ENCODE assay signal across 10 mouse cellular contexts in the genomic region with DNA sequence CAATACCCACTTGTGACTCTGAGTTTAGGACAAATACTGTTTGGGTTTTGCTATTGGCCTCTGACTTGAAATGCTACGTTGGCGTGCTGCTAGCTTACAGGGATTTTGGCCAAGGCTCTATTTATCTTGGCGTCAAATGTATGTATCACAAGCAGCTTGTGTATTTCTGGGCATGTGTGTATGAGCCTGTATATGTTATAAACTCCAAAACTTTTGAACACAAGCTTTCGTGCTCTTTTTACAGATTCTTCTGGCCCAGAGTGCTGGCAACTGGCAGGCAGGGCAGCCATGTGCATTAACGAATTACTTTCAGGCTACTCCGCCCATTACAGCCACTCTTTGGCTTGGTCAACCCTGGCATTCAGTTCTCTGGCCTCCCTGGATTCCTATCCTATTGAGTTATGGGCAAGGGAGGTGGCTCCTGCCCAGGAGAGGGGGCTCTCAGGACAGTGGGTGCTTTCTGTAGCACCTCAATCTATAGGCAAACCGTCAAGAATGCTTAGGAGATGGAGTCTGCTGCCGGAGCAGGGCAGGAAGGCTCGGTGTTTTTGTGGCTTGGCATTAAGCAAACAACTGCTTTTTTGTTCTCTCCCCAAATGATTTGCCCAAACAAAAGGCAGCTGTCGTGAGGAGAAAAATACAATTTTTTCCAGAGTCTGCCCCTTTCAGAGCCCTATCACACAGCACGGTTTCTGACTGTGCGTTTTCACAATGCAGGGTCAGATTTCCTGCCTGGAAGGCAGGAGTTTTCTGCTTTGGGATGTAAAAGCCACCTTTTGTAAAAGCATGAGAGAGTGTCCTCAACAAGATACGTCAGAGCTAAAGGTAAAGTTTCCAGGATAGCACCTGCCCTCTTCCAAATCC.
A peak's percentile ranks its signal among the peaks of the same experiment; 100 is the strongest.
DNase-seq lines count a peak whose midpoint lies in the region; ATAC-seq and TF ChIP-seq lines count a peak whose summit lies in the region.
"Had no signal": no experiment of that assay in that cellular context is flagged by ENCODE, and none has a peak within 500 bp of the region (broad histone marks: within the 10 kb centered on the region; RNA-seq: fewer than 3 reads in every experiment).

No protein-coding gene starts in this region.

- TF ChIP-seq CTCF in heart, adult 2 months (IDR thresholded peaks at IDR 0.05): no peak
- no peak for TF ChIP-seq CTCF in midbrain, postnatal 0 days (IDR thresholded peaks at IDR 0.05)

- TF ChIP-seq POLR2A in heart, adult 2 months (IDR thresholded peaks at IDR 0.05; ENCODE audit: insufficient read depth, low read depth, low read length): no peak

- no peaks in the 10 kb centered on the region for H3K36me3 ChIP-seq in heart, adult 2 months (ENCODE audit: control insufficient read depth, insufficient read depth, low read length)
- no peaks in the 10 kb centered on the region for H3K36me3 ChIP-seq in midbrain, embryonic 10.5 days
- no peaks in the 10 kb centered on the region for H3K36me3 ChIP-seq in midbrain, postnatal 0 days (ENCODE audit: insufficient read depth, low read length)
- no peaks in the 10 kb centered on the region for H3K36me3 ChIP-seq in forebrain, embryonic 13.5 days (ENCODE audit: poor library complexity, severe bottlenecking)

- H3K27ac ChIP-seq in heart, adult 2 months: no peak overlapping the region
- H3K27ac ChIP-seq in midbrain, embryonic 10.5 days (replicated peaks): 0 out of 2 replicates have a peak overlapping the region, but pooled peaks have one; percentile 1
- H3K27ac ChIP-seq in midbrain, postnatal 0 days (ENCODE audit: low read depth, low read length): no peak overlapping the region
- H3K27ac ChIP-seq in forebrain, embryonic 13.5 days: no peak overlapping the region
- H3K27ac ChIP-seq: gastrocnemius, adult 2 months had no signal

- peak; percentile 36 to 39 for DNase-seq in heart, postnatal 10 days
- no peak for DNase-seq in heart, adult 2 months
- DNase-seq in midbrain, embryonic 10.5 days (ENCODE audit: low spot score): no peak
- DNase-seq in midbrain, postnatal 0 days (ENCODE audit: low spot score): no peak
- DNase-seq in ovary, postnatal 14 days (ENCODE audit: low spot score): no peak
- DNase-seq in frontal cortex, postnatal 14 days (ENCODE audit: low spot score in 2 of 2): no peak
- no peak for DNase-seq in layer of hippocampus, postnatal 25 days (ENCODE audit: extremely low spot score in 1 of 2, low spot score in 1 of 2)
- DNase-seq: gastrocnemius, adult 2 months; retina, postnatal 1 day had no signal

- no peaks in the 10 kb centered on the region for H3K9me3 ChIP-seq in midbrain, embryonic 10.5 days (replicated peaks)
- no peaks in the 10 kb centered on the region for H3K9me3 ChIP-seq in midbrain, postnatal 0 days (ENCODE audit: low read length)
- H3K9me3 ChIP-seq in forebrain, embryonic 13.5 days (replicated peaks): no peaks in the 10 kb centered on the region

- 56% methylated on average over 13 of the region's 13 CpGs for whole genome bisulfite sequencing in heart, adult 2 months
- 57% methylated on average over 13 of the region's 13 CpGs for WGBS in midbrain, embryonic 10.5 days
- 54% methylated on average over 13 of the region's 13 CpGs for WGBS in midbrain, postnatal 0 days
- 34% methylated on average over 13 of the region's 13 CpGs for WGBS in forebrain, embryonic 13.5 days

- no peaks in the 10 kb centered on the region for H3K79me2 ChIP-seq in heart, adult 2 months (replicated peaks; ENCODE audit: control insufficient read depth, insufficient read depth, low read length)

- intact Hi-C loops in heart, postnatal 10 days (cut with DNase I): no loop called here
- intact Hi-C loops in heart, adult 2 months (cut with DNase I): no loop called here

- no peak overlapping the region for H3K4me3 ChIP-seq in heart, adult 2 months
- no peak overlapping the region for H3K4me3 ChIP-seq in midbrain, embryonic 10.5 days
- no peak overlapping the region for H3K4me3 ChIP-seq in midbrain, postnatal 0 days (ENCODE audit: low read depth, low read length)
- H3K4me3 ChIP-seq in forebrain, embryonic 13.5 days: no peak overlapping the region
- H3K4me3 ChIP-seq: gastrocnemius, adult 2 months had no signal

- H3K27me3 ChIP-seq in heart, adult 2 months (ENCODE audit: control insufficient read depth, insufficient read depth, low read length): no peaks in the 10 kb centered on the region
- H3K27me3 ChIP-seq in midbrain, embryonic 10.5 days (ENCODE audit: low read depth, poor library complexity, severe bottlenecking): no peaks in the 10 kb centered on the region
- no peaks in the 10 kb centered on the region for H3K27me3 ChIP-seq in midbrain, postnatal 0 days (ENCODE audit: insufficient read depth, low read length)
- no peaks in the 10 kb centered on the region for H3K27me3 ChIP-seq in forebrain, embryonic 13.5 days

- no peak for ATAC-seq in midbrain, postnatal 0 days (ENCODE audit: low FRiP score)
- no peak for ATAC-seq in forebrain, embryonic 13.5 days

- H3K4me2 ChIP-seq in midbrain, postnatal 0 days (ENCODE audit: low read depth, low read length, poor library complexity, severe bottlenecking): no peak overlapping the region
- H3K4me2 ChIP-seq in forebrain, embryonic 13.5 days: no peak overlapping the region

- no peaks in the 10 kb centered on the region; the same call in 1 of the 2 replicates for H3K4me1 ChIP-seq in heart, adult 2 months (ENCODE audit: control insufficient read depth, insufficient read depth, low read length)
- H3K4me1 ChIP-seq in midbrain, embryonic 10.5 days: peaks cover 27% of the 10 kb centered on the region
- no peaks in the 10 kb centered on the region for H3K4me1 ChIP-seq in midbrain, postnatal 0 days (ENCODE audit: insufficient read depth, low read length)
- peaks cover 15% of the 10 kb centered on the region for H3K4me1 ChIP-seq in forebrain, embryonic 13.5 days

- no peak for TF ChIP-seq EP300 in heart, adult 2 months (IDR thresholded peaks at IDR 0.05; ENCODE audit: insufficient read depth, low read depth, low read length)

- no peak overlapping the region for H3K9ac ChIP-seq in heart, adult 2 months (ENCODE audit: low read depth, low read length)
- no peak overlapping the region for H3K9ac ChIP-seq in midbrain, postnatal 0 days (replicated peaks; ENCODE audit: low read length, poor library complexity, severe bottlenecking)
- 0 out of 2 replicates have a peak overlapping the region, but pooled peaks have one; percentile 4 for H3K9ac ChIP-seq in forebrain, embryonic 13.5 days

Comparison
In these comparisons a context has a peak if more than half of its experiments do, and no peak if none do; other contexts are left out.
1. DNase-seq: peak in heart, postnatal 10 days (2 of 2); none in heart, adult 2 months (0 of 2), midbrain, embryonic 10.5 days (single experiment), midbrain, postnatal 0 days (single experiment), ovary, postnatal 14 days (single experiment), frontal cortex, postnatal 14 days (0 of 2) and layer of hippocampus, postnatal 25 days (0 of 2).